Mouse (Mus musculus): ENCODE measurements around the gene Rasa2.

- no peak for TF ChIP-seq ZNF384 (IDR thresholded peaks at IDR 0.05; ENCODE audit: low read depth, low read length)
- no peak for TF ChIP-seq CHD2 (IDR thresholded peaks at IDR 0.05; ENCODE audit: low read depth, low read length)
- no peak for TF ChIP-seq ZC3H11A (IDR thresholded peaks at IDR 0.05; ENCODE audit: borderline replicate concordance, low read depth, low read length)
Observed at GRCm38 (mm10) chr9:96631389-96632072, at the start of gene Rasa2.

Measured in ES-E14 (cell line).